Mouse (Mus musculus) megakaryocyte-erythroid progenitor cell, adult 5-6 weeks (primary cell): ENCODE results near the gene Cyp2d22. TPM values are rescaled to one million over a fixed set of nuclear protein-coding genes. Genes with fewer than 3 reads are reported as not detected.
"Not testable (repeated sequence)": the region's sequence is repeated elsewhere in the genome, so short reads cannot be mapped to it uniquely, and the experiment has no call there.

Source experiments
- ATAC-seq: replicated peaks from 2 replicates; pipeline ENCODE4 v1.8.0; 2016; ENCODE audit warnings: mild to moderate bottlenecking, inconsistent platforms; ENCODE audit not compliant: severe bottlenecking, poor library complexity, low FRiP score, low TSS enrichment
- total RNA-seq, 2 experiments: library from RNA; stranded (forward) in 1 of 2; stranded (reverse) in 1 of 2; fragments of 200-1000, 215-1000 nt in 1 of 2; fragments of >200 nt in 1 of 2; fragmentation: Nextera tagmentation in 1 of 2; gene quantifications; 2 replicates each; pipeline ENCODE4 v1.2.3; 2014 to 2017

Gene Cyp2d22
- total RNA-seq (2014; fragmentation: Nextera tagmentation), result 4.8 TPM in 1 of 2 replicates, not detected in the other
- 0.46 TPM in 1 of 2 replicates, not detected in the other for total RNA-seq (2017)

- ATAC-seq, result peak; percentile 78
Observed at GRCm38 (mm10) chr15:82379871-82380713, at the start of gene Cyp2d22. Cyp2d22 (minus strand) TSS chr15:82380260.

- ATAC-seq, result no peak
Observed at GRCm38 (mm10) chr15:82423471-82423870, 43.4 kb upstream of the Cyp2d22 start.

GRCm38 (mm10) chr15:82422935-82423334, 42.9 kb upstream of the Cyp2d22 start:
- no peak for ATAC-seq

GRCm38 (mm10) chr15:82418616-82419015, 38.6 kb upstream of the Cyp2d22 start:
- no peak for ATAC-seq

- peak; percentile 93 for ATAC-seq
Observed at GRCm38 (mm10) chr15:82416797-82417789, 37.0 kb upstream of the Cyp2d22 start.

GRCm38 (mm10) chr15:82407536-82407935, 27.5 kb upstream of the Cyp2d22 start:
- ATAC-seq, result no peak

GRCm38 (mm10) chr15:82406981-82407380, 26.9 kb upstream of the Cyp2d22 start, which contains the start of gene Cyp2d10:
Cyp2d10 (minus strand) TSS chr15:82407195.
- ATAC-seq, result no peak

- no peak for ATAC-seq
Observed at GRCm38 (mm10) chr15:82404163-82404562, 24.1 kb upstream of the Cyp2d22 start.

GRCm38 (mm10) chr15:82403606-82404005, 23.5 kb upstream of the Cyp2d22 start:
- ATAC-seq, result no peak

- no peak for ATAC-seq
Observed at GRCm38 (mm10) chr15:82402741-82403140, 22.7 kb upstream of the Cyp2d22 start.

GRCm38 (mm10) chr15:82402106-82402505, 22.0 kb upstream of the Cyp2d22 start:
- no peak for ATAC-seq

- no peak for ATAC-seq
Observed at GRCm38 (mm10) chr15:82401516-82401915, 21.5 kb upstream of the Cyp2d22 start.

GRCm38 (mm10) chr15:82395955-82396354, 15.9 kb upstream of the Cyp2d22 start:
- not testable (repeated sequence) for ATAC-seq

- ATAC-seq, result not testable (repeated sequence)
Observed at GRCm38 (mm10) chr15:82393922-82394321, 13.9 kb upstream of the Cyp2d22 start, which contains the start of gene Cyp2d11. Cyp2d11 (minus strand) TSS chr15:82394022.

GRCm38 (mm10) chr15:82389916-82390315, 9.9 kb upstream of the Cyp2d22 start:
- ATAC-seq, result not testable (repeated sequence)

GRCm38 (mm10) chr15:82385729-82386128, 5.7 kb upstream of the Cyp2d22 start:
- ATAC-seq, result no peak

- no peak for ATAC-seq
Observed at GRCm38 (mm10) chr15:82382441-82382840, 2.4 kb upstream of the Cyp2d22 start.

GRCm38 (mm10) chr15:82380714-82381062, 628 bp upstream of the Cyp2d22 start:
- ATAC-seq, result no peak

GRCm38 (mm10) chr15:82379511-82379870, 569 bp downstream of the Cyp2d22 start:
- peak; percentile 26; the same call in 1 of the 2 replicates for ATAC-seq
